Mouse (Mus musculus) heart, embryonic 14.5 days (tissue): Measurements from ENCODE around the gene Vmn1r2. TPM values are rescaled to one million over a fixed set of nuclear protein-coding genes. Genes with fewer than 3 reads are reported as not detected.
"Not testable (repeated sequence)": the region's sequence is repeated elsewhere in the genome, so short reads cannot be mapped to it uniquely, and the experiment has no call there.

ENCODE experiments used
- ATAC-seq: fragments of 200-750 bp; cut with Nextera tagmentation; 2 replicates; pipeline ENCODE4 v1.8.0; 2017; ENCODE audit warnings: low read depth, moderate TSS enrichment; ENCODE audit not compliant: insufficient number of reproducible peaks, insufficient read depth, low FRiP score
- H3K27ac ChIP-seq, 2 experiments: fragments of 200-500 bp in 1 of 2; fragments of 300-500 bp in 1 of 2; sonication (generic) in 1 of 2; replicated peaks in 1 of 2; 2 replicates each; pipeline ENCODE4 v1.5.1; 2012 to 2014; ENCODE audit warnings: low read depth in 2 of 2, low read length in 2 of 2, control low read depth in 1 of 2, mild to moderate bottlenecking in 1 of 2, mixed read lengths in 1 of 2; ENCODE audit not compliant: control insufficient read depth in 1 of 2, insufficient read depth in 1 of 2
- H3K27me3 ChIP-seq: fragments of 300-500 bp; sonication (generic); 2 replicates; pipeline ENCODE4 v1.6.1; 2014; ENCODE audit warnings: mild to moderate bottlenecking, low read length, control low read depth; ENCODE audit not compliant: control insufficient read depth, insufficient read depth
- H3K36me3 ChIP-seq: fragments of 300-500 bp; sonication (generic); 2 replicates; pipeline ENCODE4 v1.6.1; 2014; ENCODE audit warnings: mild to moderate bottlenecking, control low read depth, low read length, mixed read lengths; ENCODE audit not compliant: control insufficient read depth, insufficient read depth
- H3K4me1 ChIP-seq, 2 experiments: fragments of 200-500 bp in 1 of 2; fragments of 300-500 bp in 1 of 2; sonication (generic) in 1 of 2; 2 replicates each; pipeline ENCODE4 v1.6.1; 2012 to 2014; ENCODE audit warnings: low read length in 2 of 2, control low read depth in 1 of 2, mixed read lengths in 1 of 2; ENCODE audit not compliant: control insufficient read depth in 2 of 2, insufficient read depth in 2 of 2
- H3K4me2 ChIP-seq: fragments of 300-500 bp; sonication (generic); 2 replicates; pipeline ENCODE4 v1.6.1; 2014; ENCODE audit warnings: mild to moderate bottlenecking, low read length
- H3K4me3 ChIP-seq, 2 experiments: fragments of 200-500 bp in 1 of 2; fragments of 300-500 bp in 1 of 2; sonication (generic) in 1 of 2; 2 replicates each; pipeline ENCODE4 v1.5.1; 2012 to 2014; ENCODE audit warnings: low read length in 2 of 2, mild to moderate bottlenecking in 2 of 2, control low read depth in 1 of 2, low read depth in 1 of 2, moderate library complexity in 1 of 2; ENCODE audit not compliant: control insufficient read depth in 1 of 2, insufficient read depth in 1 of 2
- H3K9ac ChIP-seq: fragments of 300-500 bp; sonication (generic); 2 replicates; pipeline ENCODE4 v1.6.1; 2014; ENCODE audit warnings: mild to moderate bottlenecking, low read length
- H3K9me3 ChIP-seq: fragments of 300-500 bp; sonication (generic); 2 replicates; pipeline ENCODE4 v1.6.1; 2016; ENCODE audit warnings: low read length, control low read depth; ENCODE audit not compliant: control insufficient read depth
- WGBS: fragments of 180-500 bp; shearing (Covaris S2); extraction: QIAGEN DNeasy Blood & Tissue Kit; methylation state at CpG from one replicate; pipeline ENCODE4 v1.1.7; 2014; 5-methylcytosine and 5-hydroxymethylcytosine counted together
- polyA plus RNA-seq: library from polyadenylated mRNA; unstranded; fragments of >200 nt; fragmentation: Nextera tagmentation; extraction: Ambion mirVana; gene quantifications from 2 replicates; pipeline ENCODE4 v1.2.1, GENCODE M21; 2014

Vmn1r2 gene
- not detected in 2 replicates for polyA plus RNA-seq

DNA sequence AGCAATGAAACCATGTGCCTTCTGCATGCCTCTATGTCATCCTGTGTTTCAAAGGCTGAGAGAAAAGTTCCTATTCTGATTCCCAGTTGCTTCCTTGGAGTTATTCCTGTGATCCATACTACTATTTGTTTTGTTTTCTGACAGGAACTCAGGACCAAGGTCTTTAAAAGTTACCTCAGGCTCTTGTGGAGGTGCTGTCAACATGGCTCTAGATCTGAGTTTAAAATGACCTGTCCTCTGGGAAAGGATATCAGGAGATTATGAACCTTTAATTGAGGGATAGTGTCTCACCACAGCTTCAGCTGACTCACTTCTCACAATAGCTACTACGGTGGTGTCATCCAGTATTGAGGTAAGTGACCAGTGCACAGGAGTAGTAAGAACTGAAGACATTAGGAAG lies at the start of gene Vmn1r2:
Vmn1r2 (plus strand) TSS at position 301 of the 400 bp plus-strand sequence.
- not testable (repeated sequence) for H3K27me3 ChIP-seq, H3K4me3 ChIP-seq, H3K4me1 ChIP-seq, H3K36me3 ChIP-seq, H3K27ac ChIP-seq, H3K9ac ChIP-seq, H3K9me3 ChIP-seq, ATAC-seq, H3K4me2 ChIP-seq
- no CpG with 5 or more reads among the region's 1 CpGs for WGBS

DNA sequence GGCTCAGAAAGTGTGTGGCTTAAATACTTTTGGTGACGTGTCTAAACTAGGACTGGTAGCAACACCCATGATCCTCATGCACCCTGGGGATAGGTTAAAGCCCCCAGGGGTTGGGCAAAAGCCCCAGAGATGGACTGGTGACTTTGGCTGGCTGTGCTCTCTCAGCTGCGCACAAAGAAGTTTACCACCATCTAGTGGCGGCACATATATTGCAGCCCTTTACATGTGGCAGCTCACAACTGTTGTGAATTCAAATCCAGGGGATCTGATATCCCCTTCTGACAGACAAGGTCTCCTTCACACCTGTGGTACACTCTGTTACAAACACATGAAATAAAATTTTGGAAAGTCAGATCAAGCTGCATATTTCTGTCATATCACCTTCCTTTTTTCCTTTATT lies 19.2 kb upstream of the Vmn1r2 start:
- H3K4me1 ChIP-seq, H3K4me3 ChIP-seq, H3K27me3 ChIP-seq, H3K9me3 ChIP-seq, H3K27ac ChIP-seq, H3K4me2 ChIP-seq, H3K9ac ChIP-seq, H3K36me3 ChIP-seq, ATAC-seq: not testable (repeated sequence)
- WGBS, result no CpG with 5 or more reads among the region's 3 CpGs

GRCm38 (mm10) chr4:3153320-3153719 lies 13.8 kb upstream of the Vmn1r2 start:
- H3K9ac ChIP-seq, H3K36me3 ChIP-seq: not testable (repeated sequence)
- WGBS, result 53% methylated on average over 2 of the region's 2 CpGs

GRCm38 (mm10) chr4:3164429-3164828 lies 2.7 kb upstream of the Vmn1r2 start:
- H3K36me3 ChIP-seq, result not testable (repeated sequence)

More at GRCm38 (mm10) chr4:3153320-3153719, 13.8 kb upstream of the Vmn1r2 start:
- H3K4me2 ChIP-seq, H3K4me1 ChIP-seq, H3K27me3 ChIP-seq, H3K27ac ChIP-seq, H3K4me3 ChIP-seq, H3K9me3 ChIP-seq, ATAC-seq: not testable (repeated sequence)

DNA sequence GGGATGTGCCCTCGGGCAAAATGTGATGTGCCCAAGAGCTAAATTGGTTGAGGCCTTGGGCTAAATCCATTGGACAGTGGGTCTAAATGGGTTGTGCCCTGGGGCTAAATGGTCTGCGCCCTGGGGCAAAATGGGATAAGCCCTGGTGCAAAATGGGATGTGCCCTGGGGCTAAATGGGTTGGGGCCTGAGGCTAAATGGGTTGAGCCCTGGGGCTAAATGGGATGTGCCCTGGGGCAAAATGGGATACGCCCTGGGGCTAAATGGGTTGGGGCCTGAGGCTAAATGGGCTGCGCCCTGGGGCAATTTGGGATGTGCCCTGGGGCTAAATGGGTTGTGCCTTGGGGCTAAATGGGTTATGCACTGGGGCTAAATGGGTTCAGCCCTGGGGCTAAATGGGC lies 2.1 kb upstream of the Vmn1r2 start:
- Histone ChIP-seq H3K4me1 (no peaks in the 10 kb centered on the region), H3K27ac (no peak overlapping the region), H3K9me3 (peaks cover 4% of the 10 kb centered on the region), H3K4me3 (no peak overlapping the region), H3K4me2 (no peak overlapping the region), H3K36me3 (no peaks in the 10 kb centered on the region), H3K27me3 (no peaks in the 10 kb centered on the region), H3K9ac (no peak overlapping the region)
- ATAC-seq, result no peak
- 85% methylated on average over 4 of the region's 4 CpGs for WGBS

More at GRCm38 (mm10) chr4:3164429-3164828, 2.7 kb upstream of the Vmn1r2 start:
- not testable (repeated sequence) for H3K4me3 ChIP-seq, H3K9me3 ChIP-seq, H3K27ac ChIP-seq, H3K27me3 ChIP-seq, H3K4me1 ChIP-seq, ATAC-seq, H3K9ac ChIP-seq, H3K4me2 ChIP-seq

- H3K9ac ChIP-seq, H3K27me3 ChIP-seq, H3K27ac ChIP-seq, ATAC-seq, H3K4me3 ChIP-seq, H3K36me3 ChIP-seq, H3K4me2 ChIP-seq, H3K4me1 ChIP-seq: not testable (repeated sequence)
- WGBS, result 75% methylated on average over 4 of the region's 4 CpGs
- H3K9me3 ChIP-seq, result 0 out of 2 replicates have a peak, but pooled peaks cover 11% of the 10 kb centered on the region
These were observed 7.5 kb downstream of the Vmn1r2 start for GRCm38 (mm10) chr4:3174586-3174985.

GRCm38 (mm10) chr4:3175756-3176155 lies 8.6 kb downstream of the Vmn1r2 start:
- not testable (repeated sequence) for H3K4me3 ChIP-seq, H3K36me3 ChIP-seq, H3K27ac ChIP-seq, H3K27me3 ChIP-seq, ATAC-seq, H3K4me1 ChIP-seq, H3K4me2 ChIP-seq, H3K9ac ChIP-seq
- 96% methylated on average over 5 of the region's 8 CpGs for WGBS
- H3K9me3 ChIP-seq, result peaks cover 14% of the 10 kb centered on the region; the same call in 1 of the 2 replicates

DNA sequence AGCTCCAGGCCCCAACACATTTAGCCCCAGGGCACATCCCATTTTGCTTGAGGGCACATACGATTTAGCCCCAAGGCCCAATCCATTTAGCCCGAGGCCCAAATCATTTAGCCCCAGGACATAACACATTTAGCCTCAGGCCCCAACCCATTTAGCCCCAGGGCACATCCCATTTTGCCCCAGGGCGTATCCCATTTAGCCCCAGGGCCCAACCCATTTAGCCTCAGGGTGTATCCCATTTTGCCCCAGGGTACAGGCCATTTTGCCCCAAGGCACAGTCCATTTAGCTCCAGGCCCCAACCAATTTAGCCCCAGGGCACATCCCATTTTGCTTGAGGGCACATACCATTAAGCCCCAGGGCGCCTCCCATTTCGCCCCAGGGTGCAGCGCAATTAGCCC lies 9.1 kb downstream of the Vmn1r2 start:
- H3K36me3 ChIP-seq, H3K4me2 ChIP-seq, H3K4me3 ChIP-seq, ATAC-seq, H3K27ac ChIP-seq, H3K9ac ChIP-seq, H3K27me3 ChIP-seq, H3K4me1 ChIP-seq: not testable (repeated sequence)
- peaks cover 14% of the 10 kb centered on the region; the same call in 1 of the 2 replicates for H3K9me3 ChIP-seq
- 79% methylated on average over 6 of the region's 6 CpGs for WGBS
